Mouse (Mus musculus) midbrain, postnatal 0 days (tissue): Measurements from ENCODE around the gene Chsy1. TPM values are rescaled to one million over a fixed set of nuclear protein-coding genes. Genes with fewer than 3 reads are reported as not detected.

Experiments used
- ATAC-seq: fragments of 200-750 bp; cut with Nextera tagmentation; 2 replicates; pipeline ENCODE4 v1.8.0; 2017; ENCODE audit warnings: moderate number of reproducible peaks, mild to moderate bottlenecking, moderate TSS enrichment, moderate library complexity; ENCODE audit not compliant: low FRiP score
- DNase-seq: peaks from one replicate; pipeline ENCODE4 v3.0.0-alpha.2; 2015; ENCODE audit warnings: low spot score
- H3K27ac ChIP-seq: fragments of 300-500 bp; sonication (generic); 2 replicates; pipeline ENCODE4 v1.5.1; 2014; ENCODE audit warnings: low read depth, mild to moderate bottlenecking, low read length, mixed read lengths
- H3K27me3 ChIP-seq: fragments of 300-500 bp; sonication (generic); 2 replicates; pipeline ENCODE4 v1.6.1; 2014; ENCODE audit warnings: low read length, control low read depth, mixed read lengths; ENCODE audit not compliant: insufficient read depth
- H3K36me3 ChIP-seq: fragments of 300-500 bp; sonication (generic); 2 replicates; pipeline ENCODE4 v1.6.1; 2014; ENCODE audit warnings: low read length, control low read depth, mixed read lengths; ENCODE audit not compliant: insufficient read depth
- H3K4me1 ChIP-seq: fragments of 300-500 bp; sonication (generic); 2 replicates; pipeline ENCODE4 v1.6.1; 2014; ENCODE audit warnings: mild to moderate bottlenecking, control low read depth, antibody characterized with exemption, low read length, mixed read lengths; ENCODE audit not compliant: insufficient read depth
- H3K4me2 ChIP-seq: fragments of 300-500 bp; sonication (generic); 2 replicates; pipeline ENCODE4 v1.6.1; 2014; ENCODE audit warnings: low read depth, mild to moderate bottlenecking, low read length, mixed read lengths; ENCODE audit not compliant: poor library complexity, severe bottlenecking
- H3K4me3 ChIP-seq: fragments of 300-500 bp; sonication (generic); 2 replicates; pipeline ENCODE4 v1.5.1; 2014; ENCODE audit warnings: low read depth, mild to moderate bottlenecking, low read length, moderate library complexity
- H3K9ac ChIP-seq: fragments of 300-500 bp; sonication (generic); replicated peaks from 2 replicates; pipeline ENCODE4 v1.6.1; 2014; ENCODE audit warnings: mild to moderate bottlenecking, low read length, moderate library complexity, mixed read lengths; ENCODE audit not compliant: poor library complexity, severe bottlenecking
- H3K9me3 ChIP-seq: fragments of 300-500 bp; sonication (generic); 2 replicates; pipeline ENCODE4 v1.6.1; 2016; ENCODE audit warnings: low read length, control low read depth
- CTCF ChIP-seq: IDR thresholded peaks from 2 replicates; pipeline ENCODE4 v1.5.1; 2016; ENCODE audit warnings: antibody characterized with exemption, mild to moderate bottlenecking
- WGBS: fragments of 180-500 bp; shearing (Covaris S2); extraction: QIAGEN DNeasy Blood & Tissue Kit; methylation state at CpG from one replicate; pipeline ENCODE4 v1.1.7; 2014; 5-methylcytosine and 5-hydroxymethylcytosine counted together
- polyA plus RNA-seq: library from polyadenylated mRNA; unstranded; fragments of >200 nt; fragmentation: Nextera tagmentation; extraction: Ambion mirVana; gene quantifications from 2 replicates; pipeline ENCODE4 v1.2.1, GENCODE M21; 2015
- total RNA-seq: library from RNA; depleted of rRNA; stranded (reverse); fragments of >200 nt; gene quantifications from 2 replicates; pipeline ENCODE4 v1.2.3, GENCODE M21; 2014

The Chsy1 gene
- total and polyA plus RNA-seq, 2 experiments from 2014 or later = 7.2 to 38.9 TPM

GRCm38 (mm10) chr7:66130296-66130695 lies 21.0 kb downstream of the Chsy1 start:
- Histone ChIP-seq H3K4me3 (no peak overlapping the region), H3K9ac (no peak overlapping the region), H3K4me1 (0 out of 2 replicates have a peak, but pooled peaks cover 6% of the 10 kb centered on the region), H3K27me3 (no peaks in the 10 kb centered on the region), H3K4me2 (no peak overlapping the region), H3K27ac (no peak overlapping the region), H3K9me3 (no peaks in the 10 kb centered on the region), H3K36me3 (peaks cover 9% of the 10 kb centered on the region; the same call in 1 of the 2 replicates)
- TF ChIP-seq CTCF = no peak
- no peak for ATAC-seq
- 87% methylated on average over 2 of the region's 2 CpGs for WGBS
- no peak for DNase-seq

GRCm38 (mm10) chr7:66131776-66132421 lies 22.6 kb downstream of the Chsy1 start:
- Histone ChIP-seq H3K9me3 (no peaks in the 10 kb centered on the region), H3K27ac (no peak overlapping the region), H3K4me2 (no peak overlapping the region), H3K27me3 (no peaks in the 10 kb centered on the region), H3K9ac (no peak overlapping the region), H3K4me1 (peaks cover 8% of the 10 kb centered on the region; the same call in 1 of the 2 replicates), H3K4me3 (no peak overlapping the region), H3K36me3 (peaks cover 1% of the 10 kb centered on the region; the same call in 1 of the 2 replicates)
- 82% methylated on average over 4 of the region's 4 CpGs for WGBS
- no peak for ATAC-seq
- TF ChIP-seq CTCF = no peak
- no peak for DNase-seq

- 90% methylated on average over 3 of the region's 3 CpGs for WGBS
- Histone ChIP-seq H3K4me2 (no peak overlapping the region), H3K36me3 (no peaks in the 10 kb centered on the region), H3K9ac (no peak overlapping the region), H3K9me3 (no peaks in the 10 kb centered on the region), H3K27me3 (no peaks in the 10 kb centered on the region), H3K4me3 (no peak overlapping the region), H3K4me1 (peaks cover 4% of the 10 kb centered on the region), H3K27ac (no peak overlapping the region)
- ATAC-seq (no peak), DNase-seq (no peak)
- TF ChIP-seq CTCF = no peak
These were observed 24.8 kb downstream of the Chsy1 start for GRCm38 (mm10) chr7:66134154-66134553.

GRCm38 (mm10) chr7:66135644-66136043 lies 26.3 kb downstream of the Chsy1 start:
- ATAC-seq = no peak
- H3K27me3 ChIP-seq = no peaks in the 10 kb centered on the region
- H3K9me3 ChIP-seq = no peaks in the 10 kb centered on the region
- no peaks in the 10 kb centered on the region for H3K36me3 ChIP-seq
- H3K4me2 ChIP-seq = no peak overlapping the region
- no peak for TF ChIP-seq CTCF
- no peak overlapping the region for H3K27ac ChIP-seq
- DNase-seq = no peak
- H3K9ac ChIP-seq = no peak overlapping the region
- WGBS = 61% methylated on average over 3 of the region's 3 CpGs
- H3K4me1 ChIP-seq = peaks cover 9% of the 10 kb centered on the region
- H3K4me3 ChIP-seq = no peak overlapping the region

- Histone ChIP-seq H3K4me1 (peaks cover 12% of the 10 kb centered on the region), H3K9me3 (no peaks in the 10 kb centered on the region), H3K27me3 (no peaks in the 10 kb centered on the region), H3K4me3 (no peak overlapping the region), H3K27ac (no peak overlapping the region), H3K36me3 (no peaks in the 10 kb centered on the region), H3K9ac (no peak overlapping the region), H3K4me2 (no peak overlapping the region)
- DNase-seq (peak; percentile 26), ATAC-seq (no peak)
- TF ChIP-seq CTCF = no peak
These were observed 26.9 kb downstream of the Chsy1 start for GRCm38 (mm10) chr7:66136187-66136586.

GRCm38 (mm10) chr7:66137309-66137708 lies 28.0 kb downstream of the Chsy1 start:
- Histone ChIP-seq H3K9me3 (no peaks in the 10 kb centered on the region), H3K4me3 (no peak overlapping the region), H3K36me3 (no peaks in the 10 kb centered on the region), H3K4me2 (no peak overlapping the region), H3K27ac (no peak overlapping the region), H3K4me1 (peaks cover 20% of the 10 kb centered on the region), H3K27me3 (no peaks in the 10 kb centered on the region), H3K9ac (no peak overlapping the region)
- WGBS = 88% methylated on average over 4 of the region's 4 CpGs
- no peak for TF ChIP-seq CTCF
- ATAC-seq (no peak), DNase-seq (no peak)
